Mouse (Mus musculus) mature B cell (primary cell): ENCODE results near the gene Tmem178.
"Not testable (repeated sequence)": the region's sequence is repeated elsewhere in the genome, so short reads cannot be mapped to it uniquely, and the experiment has no call there.

Experiments used
- in situ Hi-C: fragments of 300-500 bp; cut with MboI; formaldehyde crosslinking; loops from 2 replicates; pipeline ENCODE4 v1.14.3; 2019

Tmem178 gene

DNA sequence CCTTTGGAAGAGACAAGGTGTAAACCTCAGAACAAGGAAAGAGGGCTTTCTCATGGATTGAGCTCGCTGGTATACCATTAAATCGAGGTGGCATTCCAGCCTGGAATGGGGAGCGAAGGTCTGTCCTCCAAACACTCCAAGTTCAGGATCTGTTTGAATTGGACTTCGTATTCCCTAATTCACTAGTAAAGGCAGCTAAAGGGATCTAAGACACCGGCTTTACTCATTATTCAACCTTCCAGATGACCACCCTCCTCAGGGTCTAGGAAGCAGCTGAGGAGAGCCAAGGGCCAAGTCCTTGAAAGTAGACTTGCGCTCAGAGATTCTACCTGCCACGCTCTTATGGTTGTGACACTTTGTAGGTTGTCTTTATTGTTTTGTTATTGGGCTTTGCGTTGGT lies 1.1 kb downstream of the Tmem178 start:
- in situ Hi-C loops, result not testable (repeated sequence)

DNA sequence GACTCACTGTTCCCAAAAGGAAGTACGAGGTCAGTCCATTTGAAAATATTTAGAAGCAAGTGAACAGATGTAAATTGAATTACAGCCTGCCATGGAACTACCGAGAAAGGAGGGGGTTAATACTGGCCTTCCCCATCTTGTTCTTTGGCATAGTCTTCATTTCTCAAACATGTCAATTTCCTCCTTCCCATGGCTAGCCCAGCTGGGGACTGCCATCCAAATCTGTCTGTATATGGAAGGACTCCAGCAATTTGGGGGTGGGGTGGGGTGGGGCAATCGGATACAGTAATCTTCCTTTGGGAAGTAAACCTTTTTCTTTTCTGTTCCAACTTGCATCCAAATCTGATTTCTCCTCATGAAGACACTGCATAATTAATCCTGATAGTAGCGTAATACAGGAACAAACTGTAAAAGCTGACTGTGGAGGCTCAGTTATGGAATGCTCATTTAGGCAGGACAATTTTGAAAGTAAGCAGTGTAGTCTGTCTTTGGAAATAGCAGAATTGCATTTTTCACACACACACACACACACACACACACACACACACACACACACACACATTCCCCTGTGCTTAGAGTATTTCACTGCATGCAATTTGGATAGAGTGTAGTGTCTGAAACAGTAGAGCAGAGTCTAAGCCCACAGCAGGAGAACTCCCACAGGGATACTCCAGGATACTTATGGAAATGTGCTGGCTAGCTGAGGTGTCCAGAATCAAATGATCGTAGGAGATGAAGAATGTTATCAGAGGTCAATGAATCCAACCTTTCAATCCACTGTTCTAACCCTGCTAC lies 1.9 kb downstream of the Tmem178 start:
- in situ Hi-C loops, result no loop called here

DNA sequence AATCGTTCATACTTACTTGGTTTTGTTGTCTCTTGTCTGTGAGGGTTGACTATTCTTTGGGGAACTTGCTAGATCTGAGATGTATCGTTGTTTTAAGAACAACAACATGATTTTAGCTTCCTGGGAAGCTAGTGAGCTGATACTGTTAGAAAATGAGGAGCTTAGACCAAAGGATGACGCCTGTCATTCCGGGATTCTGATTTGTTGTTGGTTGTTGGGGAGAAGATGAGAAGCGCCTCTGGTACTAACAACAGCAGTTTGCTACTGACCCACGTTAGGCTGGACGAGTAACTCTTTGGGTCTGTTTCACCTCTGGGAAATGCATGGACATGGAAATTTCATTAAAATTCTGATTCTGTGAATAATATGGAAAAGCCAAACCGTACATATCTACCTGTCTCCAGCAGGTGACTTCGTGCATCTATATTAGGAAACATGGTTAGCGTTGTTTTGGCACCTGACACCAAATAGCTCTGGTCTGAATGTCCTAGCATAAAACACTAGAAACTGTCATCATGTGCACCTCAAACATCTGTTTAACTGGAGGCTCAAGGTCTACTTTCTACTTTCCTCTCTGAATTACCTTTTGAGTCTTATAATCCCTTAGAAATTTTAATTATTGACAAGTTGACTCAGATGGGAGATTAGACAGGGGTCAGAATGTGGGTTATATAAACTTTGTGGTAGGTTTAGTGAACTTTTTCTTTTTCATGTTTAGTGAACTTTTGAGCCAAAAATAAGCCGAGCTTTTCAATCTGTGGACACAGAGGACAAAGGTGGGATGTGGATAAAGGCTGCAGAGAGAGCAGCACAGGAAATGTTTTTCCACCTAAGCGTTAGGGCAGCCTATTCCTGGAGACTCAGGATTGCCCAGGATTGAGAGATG lies 2.9 kb downstream of the Tmem178 start:
- in situ Hi-C loops, result no loop called here

DNA sequence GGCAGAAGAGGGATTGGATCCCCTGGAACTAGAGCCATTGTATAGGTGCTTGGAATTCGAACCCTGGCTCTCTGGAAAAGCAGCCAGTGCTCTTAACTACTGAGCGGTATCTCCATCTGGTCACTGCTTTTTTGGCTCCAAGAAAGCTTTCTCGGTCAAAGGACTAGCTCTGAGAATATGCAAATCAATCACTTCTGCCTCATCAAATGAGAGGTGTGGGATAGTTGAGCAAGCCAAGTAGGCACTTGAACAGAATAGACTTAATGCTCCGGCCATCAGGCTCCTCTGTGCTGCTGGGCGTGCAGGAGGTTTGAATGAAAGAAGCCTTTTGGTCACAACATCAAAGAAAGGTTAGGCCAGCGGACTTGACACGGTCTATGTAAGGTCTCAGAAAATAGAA lies 5.0 kb downstream of the Tmem178 start:
- in situ Hi-C loops, result no loop called here

DNA sequence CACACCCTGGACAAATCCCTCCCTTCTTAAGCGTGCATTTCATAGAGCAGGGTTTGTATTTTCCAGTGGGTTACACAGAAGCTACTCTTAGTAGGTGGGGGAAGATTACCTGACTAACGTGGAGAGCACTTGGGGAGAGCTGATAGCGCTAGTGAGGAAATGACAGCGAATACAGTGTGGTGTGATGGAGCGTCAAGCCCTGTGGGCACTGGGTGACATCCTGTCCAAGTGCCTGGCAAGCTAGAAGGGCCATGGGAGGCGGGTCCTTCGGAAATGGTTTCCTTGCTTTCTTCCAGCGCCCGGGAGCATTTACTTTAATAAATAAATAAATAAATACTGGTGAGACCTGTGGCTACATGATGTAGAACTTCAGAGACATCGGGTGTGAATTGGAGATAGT lies 5.5 kb downstream of the Tmem178 start:
- in situ Hi-C loops, result no loop called here

DNA sequence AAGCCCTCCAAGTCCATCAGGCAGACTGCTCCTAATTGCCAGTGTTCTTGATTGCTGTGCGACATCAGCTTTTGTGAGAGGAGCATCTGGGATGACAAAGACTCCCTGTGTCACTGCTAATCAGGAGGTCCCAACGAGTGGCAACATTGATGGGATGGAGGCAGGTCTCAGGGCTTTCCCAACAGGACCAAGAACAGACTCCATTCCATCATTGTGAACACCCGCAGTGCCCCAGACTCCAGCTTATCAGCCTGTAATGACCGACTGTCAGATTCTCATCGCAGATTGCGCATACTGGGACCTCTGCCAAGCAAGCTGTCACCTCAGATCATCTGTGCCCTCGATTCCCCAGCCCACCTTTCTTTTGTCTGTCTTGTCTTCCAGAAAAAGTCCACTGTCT lies 7.9 kb downstream of the Tmem178 start:
- in situ Hi-C loops, result no loop called here

DNA sequence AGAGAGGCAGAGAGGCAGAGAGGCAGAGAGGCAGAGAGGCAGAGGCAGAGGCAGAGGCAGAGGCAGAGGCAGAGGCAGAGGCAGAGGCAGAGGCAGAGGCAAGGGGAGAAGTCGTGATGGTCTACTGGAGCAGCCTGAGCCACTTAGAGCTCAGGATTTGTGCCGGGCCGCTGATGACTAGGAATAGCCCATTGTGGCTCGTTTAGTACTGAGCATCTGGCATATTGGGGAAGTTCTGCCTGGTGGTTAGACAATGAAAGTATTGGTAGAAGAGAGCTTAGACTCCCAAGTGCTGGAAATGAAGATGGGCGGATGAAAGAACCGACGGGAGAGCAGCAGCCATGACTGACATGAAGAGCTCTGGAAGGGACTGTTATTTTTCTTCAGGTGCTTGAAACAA lies 11.0 kb downstream of the Tmem178 start:
- in situ Hi-C loops, result no loop called here

DNA sequence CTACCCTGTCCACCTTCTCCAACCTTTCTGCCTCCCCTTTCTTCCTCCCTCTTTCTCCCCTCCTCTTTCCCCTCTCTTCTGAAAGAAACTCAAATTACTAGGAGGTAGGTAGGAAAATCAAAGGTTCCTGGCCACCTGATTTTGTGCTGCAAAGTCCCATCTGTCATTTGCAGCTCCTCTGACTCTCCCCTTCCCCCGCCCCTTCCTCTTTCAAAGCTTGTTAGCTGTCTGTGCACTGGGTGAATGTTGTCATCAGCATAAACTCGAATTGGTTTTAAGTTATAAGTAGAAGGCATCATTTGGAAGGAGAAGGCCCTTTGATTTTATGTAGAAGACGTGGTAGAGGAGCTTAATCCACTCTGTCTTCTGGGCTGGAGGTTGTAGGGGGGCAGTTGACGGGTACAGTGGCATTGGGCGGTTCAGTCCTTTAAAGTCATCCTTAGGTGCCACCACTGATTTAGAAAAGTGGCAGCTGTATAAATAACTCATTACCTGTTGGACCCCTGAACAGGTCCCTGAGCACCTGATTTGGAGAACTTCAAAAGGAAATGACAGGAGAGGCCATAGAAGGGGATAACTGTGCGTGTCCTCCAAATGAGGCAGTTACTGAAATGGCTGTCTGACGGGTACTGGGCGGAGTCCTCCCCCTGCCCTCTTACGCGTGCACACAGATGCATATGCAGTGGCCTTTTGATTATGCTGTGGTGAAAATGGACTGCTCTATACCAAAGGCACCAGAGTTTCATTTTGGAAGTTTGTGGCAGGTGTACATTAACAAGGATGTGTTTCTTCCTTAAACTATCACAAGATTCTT lies 11.8 kb downstream of the Tmem178 start:
- in situ Hi-C loops, result no loop called here

DNA sequence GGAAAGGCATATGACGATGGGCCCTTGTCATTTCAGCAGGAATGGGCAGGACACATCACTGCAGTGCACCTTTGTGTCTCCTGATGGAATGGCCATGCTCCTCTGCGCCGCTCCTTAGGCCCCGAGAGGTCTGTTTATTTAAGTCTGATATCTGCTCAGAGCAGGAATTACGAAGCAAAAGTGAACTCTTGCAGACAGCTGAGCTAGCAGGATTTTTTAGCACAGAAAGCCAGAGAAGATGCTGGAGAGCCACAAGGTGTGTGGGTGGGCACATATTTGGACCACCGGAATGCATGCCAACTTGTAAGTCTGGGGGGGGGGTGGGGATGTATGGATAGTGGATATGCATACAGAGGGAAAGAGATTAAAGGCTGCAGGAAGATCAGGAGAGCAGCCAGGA lies 13.9 kb downstream of the Tmem178 start:
- in situ Hi-C loops, result no loop called here

DNA sequence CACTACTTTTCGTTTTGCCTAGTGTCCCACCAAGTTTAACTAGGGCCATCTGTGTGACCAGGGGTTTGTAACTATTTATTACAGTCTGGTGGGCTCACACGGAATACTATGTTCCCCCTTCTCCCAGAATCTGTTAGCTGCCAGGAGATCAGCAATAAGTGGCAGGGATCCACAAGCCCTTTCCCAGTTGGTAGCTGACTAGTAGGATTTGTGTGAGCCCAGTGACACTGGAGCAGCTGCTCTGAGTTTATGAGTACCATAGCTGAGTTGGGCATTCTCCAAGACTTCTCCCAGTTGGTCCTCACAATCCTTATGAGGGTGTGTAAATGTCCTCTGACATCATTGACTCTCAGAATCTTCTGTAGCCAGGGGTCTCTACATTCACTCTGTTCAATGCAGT lies 15.4 kb downstream of the Tmem178 start:
- in situ Hi-C loops, result no loop called here

DNA sequence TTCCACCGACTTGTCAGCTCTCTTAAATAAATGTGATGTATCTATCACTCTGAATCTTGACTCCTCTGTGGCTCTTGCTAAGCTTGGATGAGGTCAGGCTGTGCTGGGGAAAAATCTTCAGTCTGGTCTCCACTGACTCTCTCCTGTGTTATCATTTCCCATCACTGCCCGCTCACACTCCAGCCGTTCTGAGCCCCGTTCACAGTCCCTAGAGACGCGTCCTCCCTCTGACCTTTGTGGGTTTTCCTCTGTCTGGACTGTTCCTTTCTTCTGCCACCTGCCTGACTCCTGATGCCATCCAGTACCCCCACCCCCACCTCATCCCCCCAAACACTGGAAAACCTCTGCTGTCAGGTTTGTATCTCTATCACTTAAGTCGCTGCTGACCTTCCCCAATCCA lies 23.0 kb downstream of the Tmem178 start:
- in situ Hi-C loops, result no loop called here

DNA sequence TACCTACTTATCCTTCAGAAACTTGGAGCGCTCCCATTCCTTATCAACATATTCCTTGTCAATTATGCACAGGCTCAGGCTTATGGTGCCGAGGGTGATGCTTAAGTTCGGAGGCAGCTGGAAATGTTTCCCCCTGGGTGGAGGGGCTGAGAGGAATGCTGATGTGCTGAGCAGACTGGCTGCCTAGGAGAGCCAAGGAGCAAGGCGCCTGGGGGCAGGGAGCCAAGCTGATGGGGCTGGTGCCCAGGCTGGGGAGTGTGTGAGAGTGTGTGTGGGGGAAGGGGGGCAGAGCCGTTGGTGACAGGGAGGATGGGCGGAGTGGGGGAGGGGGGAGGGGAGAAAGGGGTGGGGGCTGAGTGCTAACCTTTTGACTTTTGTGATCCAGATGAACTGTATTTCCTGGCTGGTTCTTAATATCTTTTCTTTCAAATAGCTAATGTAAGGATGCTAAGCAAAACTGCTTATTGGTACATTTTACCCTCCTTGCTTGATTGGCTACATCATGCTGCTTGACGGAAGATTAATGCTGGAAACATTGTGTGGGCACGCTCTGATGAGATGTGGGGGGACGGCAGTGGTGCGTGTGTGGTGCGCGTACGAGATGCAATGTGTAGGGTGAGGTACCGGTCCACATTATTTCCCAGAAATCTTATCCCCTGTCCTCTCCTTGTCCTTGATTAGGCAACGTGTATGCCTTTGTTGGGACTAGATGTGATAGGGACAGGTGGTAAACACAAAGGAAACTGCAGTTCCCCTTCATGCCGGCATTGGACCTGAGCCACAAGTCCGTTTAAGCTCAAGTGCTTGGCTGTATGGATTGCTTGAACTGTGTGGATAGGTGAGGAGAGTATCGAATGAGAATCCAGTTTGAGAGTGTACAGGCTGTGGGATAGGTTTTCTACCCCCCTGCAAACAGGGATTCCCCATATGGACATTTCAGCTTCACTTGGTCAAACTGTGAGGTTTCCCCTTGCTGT lies 25.5 kb downstream of the Tmem178 start:
- in situ Hi-C loops, result no loop called here

DNA sequence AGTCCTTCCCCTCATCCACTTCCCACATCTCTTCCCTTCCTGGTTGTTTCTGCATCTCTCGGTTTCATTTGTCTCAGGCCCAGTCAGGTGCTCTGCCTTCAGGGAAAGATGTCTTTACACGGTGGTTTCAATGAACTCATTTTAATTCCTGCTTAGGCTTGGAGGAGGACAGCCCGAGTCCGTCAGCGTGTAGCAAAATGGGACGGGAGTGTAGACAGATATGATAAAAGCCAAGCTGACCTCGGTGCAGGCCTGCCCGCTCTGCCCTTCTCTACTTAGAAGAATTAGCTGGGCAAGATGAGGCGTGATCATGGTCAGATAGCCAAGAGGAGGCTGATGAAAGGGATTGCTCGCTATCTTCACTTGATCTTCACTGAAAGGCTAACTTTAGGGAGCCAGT lies 26.3 kb downstream of the Tmem178 start:
- in situ Hi-C loops, result no loop called here

DNA sequence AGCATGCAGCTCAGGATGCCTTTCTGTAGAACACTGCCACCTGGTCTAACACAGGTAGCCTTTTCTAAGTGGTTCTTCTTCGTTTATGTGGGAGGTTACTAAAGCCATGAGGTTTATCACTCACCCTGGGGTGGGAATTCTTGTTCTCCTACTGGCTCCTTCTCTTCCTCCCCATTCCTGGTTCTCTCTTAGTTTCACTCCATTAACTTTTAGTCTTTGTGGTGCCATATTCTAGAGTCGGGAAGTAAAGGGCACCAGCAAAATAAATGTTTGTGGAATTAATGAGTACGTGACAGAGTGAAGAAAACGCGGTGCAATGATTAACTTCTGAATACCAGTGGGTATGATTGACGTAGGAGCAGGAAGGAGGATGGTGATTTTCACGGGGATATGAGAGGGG lies 28.5 kb downstream of the Tmem178 start:
- in situ Hi-C loops, result no loop called here

DNA sequence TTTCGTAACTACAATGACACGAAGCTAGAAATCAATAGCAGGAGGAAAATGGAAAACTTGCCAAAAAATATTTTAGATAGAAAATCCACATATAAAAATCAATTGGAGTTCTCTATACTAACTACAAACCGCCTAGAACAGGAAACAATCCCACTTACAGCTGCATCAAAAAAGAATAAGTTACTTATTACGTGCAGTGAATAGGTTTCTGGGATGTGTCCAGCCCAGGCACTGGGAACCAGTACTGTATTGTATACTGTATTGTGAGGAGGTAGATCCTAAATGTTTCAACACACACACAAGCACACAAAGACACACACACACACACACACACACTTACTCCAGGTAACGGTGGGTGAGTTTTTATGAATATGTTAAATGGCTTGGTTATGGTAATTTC lies 32.8 kb downstream of the Tmem178 start:
- in situ Hi-C loops, result no loop called here

DNA sequence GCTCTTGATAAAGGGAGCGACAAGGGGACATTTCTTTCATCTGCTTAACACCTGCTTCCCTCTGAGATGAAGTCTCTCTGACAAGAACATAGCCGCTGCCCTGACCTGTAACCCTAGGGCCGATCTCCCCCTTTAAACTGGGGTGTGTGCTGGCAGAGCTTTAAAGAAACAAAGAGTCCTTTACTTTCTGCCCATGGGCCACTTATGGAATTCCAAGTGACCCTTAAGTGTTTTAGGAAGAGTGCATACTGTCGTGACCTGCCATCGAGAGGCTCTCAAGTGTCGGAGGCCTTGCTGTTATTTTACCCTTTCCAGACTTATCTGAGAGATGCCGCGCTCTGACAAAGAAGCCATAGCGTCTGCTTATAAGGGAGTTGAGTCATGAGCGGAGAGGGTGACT lies 35.7 kb downstream of the Tmem178 start:
- in situ Hi-C loops, result no loop called here

DNA sequence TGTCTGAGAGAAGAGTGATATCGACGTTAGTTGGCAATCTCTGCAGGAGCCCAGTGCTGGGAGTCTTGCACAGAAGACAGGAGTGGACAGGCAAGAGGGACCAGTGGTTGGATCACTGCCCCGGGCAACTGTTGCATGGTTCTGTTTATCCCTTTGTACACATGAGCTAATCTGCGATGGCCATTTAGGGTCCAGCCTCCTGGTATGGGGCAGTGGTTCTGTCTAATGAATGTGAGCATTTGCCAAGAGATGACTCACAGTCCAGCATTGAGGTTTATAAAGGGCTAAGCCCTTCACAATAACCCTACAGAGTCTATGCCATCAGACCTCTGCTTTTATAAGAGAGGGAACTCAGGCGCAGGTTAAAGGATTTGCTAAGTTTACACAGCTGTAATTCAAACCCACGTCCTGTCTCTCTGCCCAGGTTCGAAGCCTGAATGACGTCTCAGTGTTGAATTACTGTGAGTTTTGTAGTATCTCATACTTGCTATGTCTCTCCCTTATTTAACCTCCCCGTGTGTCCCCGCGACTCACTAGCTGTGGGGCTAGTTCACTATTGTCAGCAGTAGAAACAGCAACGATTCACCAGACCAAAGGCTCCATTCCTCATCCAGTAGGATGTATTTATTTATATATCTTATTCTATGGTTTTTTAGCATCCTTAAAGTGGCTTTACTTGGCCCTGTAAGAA lies 37.4 kb downstream of the Tmem178 start:
- in situ Hi-C loops, result no loop called here

DNA sequence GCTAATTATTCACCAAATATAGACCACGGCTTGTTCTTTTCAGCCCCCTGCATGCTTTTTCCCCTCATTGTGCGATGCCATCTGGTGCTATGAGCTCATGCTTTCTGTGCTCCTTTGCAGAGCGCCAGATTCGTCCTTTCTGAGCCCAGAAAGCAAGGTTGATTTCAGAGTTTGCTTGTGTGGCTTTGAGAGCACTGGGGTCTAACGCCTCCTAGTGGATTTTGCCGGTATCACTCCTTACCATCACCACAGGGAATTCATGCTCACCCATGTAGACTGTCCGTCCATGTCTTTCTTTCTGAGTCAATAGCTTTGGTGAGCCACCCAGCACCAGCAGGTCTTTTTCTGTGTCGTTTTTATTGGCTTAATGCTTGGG lies 38.0 kb downstream of the Tmem178 start:
- in situ Hi-C loops, result no loop called here

DNA sequence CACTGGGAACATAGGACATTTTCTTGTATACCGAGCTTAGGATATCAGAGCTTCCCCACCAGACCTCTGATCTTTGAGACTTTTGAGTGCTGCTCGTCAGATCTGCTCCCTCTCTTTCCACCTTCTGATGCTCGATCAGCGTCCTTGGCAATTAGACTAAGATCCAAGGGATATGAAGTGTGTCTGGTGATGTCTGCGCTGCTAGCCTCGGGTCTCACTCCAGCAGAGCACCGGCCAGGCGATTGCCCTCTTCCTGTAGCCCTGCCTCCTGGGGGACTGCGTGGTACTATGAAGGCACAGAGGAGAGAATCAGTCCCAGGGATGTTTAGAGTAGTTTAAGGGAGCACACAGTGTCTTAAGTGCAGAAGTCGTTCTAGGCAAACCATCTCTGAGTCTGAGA lies 38.5 kb downstream of the Tmem178 start:
- in situ Hi-C loops, result no loop called here

DNA sequence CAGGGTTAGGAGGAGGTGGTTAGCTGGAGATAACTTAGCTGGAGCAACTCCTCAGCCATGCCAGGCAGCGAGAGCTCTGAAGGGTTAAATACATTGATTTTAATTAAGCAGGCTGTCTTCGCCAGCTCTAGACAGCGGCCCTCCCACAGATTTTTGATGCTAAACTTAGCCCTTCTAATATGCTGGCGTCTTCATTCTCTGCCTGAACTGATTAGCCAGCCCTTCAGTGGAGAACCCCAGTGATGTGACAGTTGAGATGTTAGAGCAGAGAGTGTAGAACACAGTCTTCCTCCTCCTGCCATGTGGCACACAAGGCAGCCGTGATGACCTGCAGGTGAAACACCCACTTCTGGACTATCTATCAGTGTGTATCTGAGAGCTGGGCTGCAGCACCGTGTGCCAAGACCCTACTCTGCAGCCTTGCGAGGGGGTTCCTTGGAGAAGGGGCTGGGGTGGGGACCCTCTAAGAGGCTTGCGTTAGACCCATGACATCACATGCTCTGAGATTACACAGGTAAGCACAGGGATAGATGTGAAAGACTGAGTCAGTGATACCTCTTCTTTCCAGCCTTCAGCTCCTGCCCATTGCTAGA lies 47.2 kb downstream of the Tmem178 start:
- in situ Hi-C loops, result no loop called here
